Mouse (Mus musculus) forebrain, embryonic 16.5 days (tissue): Measurements from ENCODE around the gene Tekt5. TPM values are rescaled to one million over a fixed set of nuclear protein-coding genes. Genes with fewer than 3 reads are reported as not detected.

Experiments
- ATAC-seq: fragments of 200-750 bp; cut with Nextera tagmentation; 2 replicates; pipeline ENCODE4 v1.8.0; 2017; ENCODE audit warnings: mild to moderate bottlenecking, moderate library complexity
- H3K27ac ChIP-seq: fragments of 300-500 bp; sonication (generic); 2 replicates; pipeline ENCODE4 v1.5.1; 2014; ENCODE audit warnings: low read length, control low read depth
- H3K27me3 ChIP-seq: fragments of 300-500 bp; sonication (generic); replicated peaks from 2 replicates; pipeline ENCODE4 v1.6.1; 2014; ENCODE audit warnings: low read length; ENCODE audit not compliant: control insufficient read depth, insufficient read depth
- H3K36me3 ChIP-seq: fragments of 300-500 bp; sonication (generic); 2 replicates; pipeline ENCODE4 v1.6.1; 2014; ENCODE audit not compliant: control insufficient read depth, insufficient read depth
- H3K4me1 ChIP-seq: fragments of 300-500 bp; sonication (generic); replicated peaks from 2 replicates; pipeline ENCODE4 v1.6.1; 2014; ENCODE audit warnings: low read length; ENCODE audit not compliant: control insufficient read depth, insufficient read depth
- H3K4me2 ChIP-seq: fragments of 300-500 bp; sonication (generic); 2 replicates; pipeline ENCODE4 v1.6.1; 2014; ENCODE audit warnings: mild to moderate bottlenecking, low read length, control low read depth
- H3K4me3 ChIP-seq: fragments of 300-500 bp; sonication (generic); replicated peaks from 2 replicates; pipeline ENCODE4 v1.5.1; 2014; ENCODE audit warnings: mild to moderate bottlenecking, low read length, control low read depth
- H3K9ac ChIP-seq: fragments of 300-500 bp; sonication (generic); replicated peaks from 2 replicates; pipeline ENCODE4 v1.6.1; 2014; ENCODE audit warnings: low read depth, low read length, control low read depth
- H3K9me3 ChIP-seq: fragments of 300-500 bp; sonication (generic); 2 replicates; pipeline ENCODE4 v1.6.1; 2016; ENCODE audit warnings: low read length; ENCODE audit not compliant: control insufficient read depth
- WGBS: fragments of 180-500 bp; shearing (Covaris S2); extraction: QIAGEN DNeasy Blood & Tissue Kit; methylation state at CpG from one replicate; pipeline ENCODE4 v1.1.7; 2014; 5-methylcytosine and 5-hydroxymethylcytosine counted together
- polyA plus RNA-seq: library from polyadenylated mRNA; unstranded; fragments of >200 nt; fragmentation: Nextera tagmentation; extraction: Ambion mirVana; gene quantifications from 2 replicates; pipeline ENCODE4 v1.2.1, GENCODE M21; 2015

The Tekt5 gene
- polyA plus RNA-seq, 1 experiment from 2014 or later, result 4.1 TPM

GRCm38 (mm10) chr16:10349876-10350275 is 45.4 kb downstream of the Tekt5 start:
- Histone ChIP-seq H3K27ac (no peak overlapping the region), H3K9me3 (no peaks in the 10 kb centered on the region), H3K4me1 (0 out of 2 replicates have a peak, but pooled peaks cover 2% of the 10 kb centered on the region), H3K4me3 (no peak overlapping the region), H3K36me3 (no peaks in the 10 kb centered on the region), H3K4me2 (no peak overlapping the region), H3K27me3 (no peaks in the 10 kb centered on the region), H3K9ac (no peak overlapping the region)
- 83% methylated on average over 10 of the region's 10 CpGs for WGBS
- peak; percentile 47; the same call in 1 of the 2 replicates for ATAC-seq

DNA sequence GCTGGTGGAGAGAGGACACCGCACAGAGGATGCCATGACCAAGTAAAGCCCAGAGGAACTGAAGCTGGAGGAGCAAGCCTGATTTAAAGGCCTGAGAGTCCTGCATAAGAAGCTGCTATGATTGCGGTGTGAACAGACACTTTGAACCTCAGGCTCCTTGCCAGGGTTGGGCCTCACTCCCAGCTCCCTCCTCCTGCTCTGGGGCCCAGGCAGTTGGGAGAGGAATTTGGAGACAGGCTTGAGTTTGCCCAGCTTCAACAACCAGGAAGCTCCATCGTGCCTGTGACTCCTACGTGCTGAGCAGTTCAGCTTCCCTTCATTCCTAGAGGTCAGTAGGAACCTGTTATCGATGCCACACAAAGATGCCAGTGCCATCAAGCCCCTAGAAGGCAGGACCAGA is 45.9 kb downstream of the Tekt5 start:
- H3K4me3 ChIP-seq, result no peak overlapping the region
- H3K27ac ChIP-seq, result no peak overlapping the region
- no peaks in the 10 kb centered on the region for H3K27me3 ChIP-seq
- H3K9me3 ChIP-seq, result no peaks in the 10 kb centered on the region
- no peak overlapping the region for H3K9ac ChIP-seq
- ATAC-seq, result no peak
- no peaks in the 10 kb centered on the region for H3K36me3 ChIP-seq
- WGBS, result 75% methylated on average over 5 of the region's 5 CpGs
- H3K4me1 ChIP-seq, result 0 out of 2 replicates have a peak, but pooled peaks cover 2% of the 10 kb centered on the region
- H3K4me2 ChIP-seq, result no peak overlapping the region

GRCm38 (mm10) chr16:10347551-10347950 is 47.7 kb downstream of the Tekt5 start:
- H3K9me3 ChIP-seq, result no peaks in the 10 kb centered on the region
- no peak for ATAC-seq
- 0 out of 2 replicates have a peak, but pooled peaks cover 2% of the 10 kb centered on the region for H3K4me1 ChIP-seq
- no peak overlapping the region for H3K4me2 ChIP-seq
- H3K27ac ChIP-seq, result no peak overlapping the region
- no peak overlapping the region for H3K4me3 ChIP-seq
- H3K36me3 ChIP-seq, result no peaks in the 10 kb centered on the region
- no peaks in the 10 kb centered on the region for H3K27me3 ChIP-seq
- 84% methylated on average over 7 of the region's 7 CpGs for WGBS
- no peak overlapping the region for H3K9ac ChIP-seq

GRCm38 (mm10) chr16:10341110-10341509 is 54.2 kb downstream of the Tekt5 start:
- H3K4me1 ChIP-seq, result peaks cover 2% of the 10 kb centered on the region; the same call in 1 of the 2 replicates
- H3K27me3 ChIP-seq, result no peaks in the 10 kb centered on the region
- no peak overlapping the region for H3K4me3 ChIP-seq
- no peak for ATAC-seq
- no peak overlapping the region for H3K4me2 ChIP-seq
- WGBS, result 78% methylated on average over 4 of the region's 4 CpGs
- no peaks in the 10 kb centered on the region for H3K9me3 ChIP-seq
- no peaks in the 10 kb centered on the region for H3K36me3 ChIP-seq
- H3K27ac ChIP-seq, result no peak overlapping the region
- H3K9ac ChIP-seq, result no peak overlapping the region

GRCm38 (mm10) chr16:10339930-10340329 is 55.4 kb downstream of the Tekt5 start:
- no peaks in the 10 kb centered on the region for H3K36me3 ChIP-seq
- 88% methylated on average over 10 of the region's 10 CpGs for WGBS
- H3K27me3 ChIP-seq, result no peaks in the 10 kb centered on the region
- peaks cover 2% of the 10 kb centered on the region; the same call in 1 of the 2 replicates for H3K4me1 ChIP-seq
- no peak for ATAC-seq
- no peak overlapping the region for H3K4me2 ChIP-seq
- H3K9me3 ChIP-seq, result no peaks in the 10 kb centered on the region
- no peak overlapping the region for H3K4me3 ChIP-seq
- no peak overlapping the region for H3K9ac ChIP-seq
- H3K27ac ChIP-seq, result no peak overlapping the region

DNA sequence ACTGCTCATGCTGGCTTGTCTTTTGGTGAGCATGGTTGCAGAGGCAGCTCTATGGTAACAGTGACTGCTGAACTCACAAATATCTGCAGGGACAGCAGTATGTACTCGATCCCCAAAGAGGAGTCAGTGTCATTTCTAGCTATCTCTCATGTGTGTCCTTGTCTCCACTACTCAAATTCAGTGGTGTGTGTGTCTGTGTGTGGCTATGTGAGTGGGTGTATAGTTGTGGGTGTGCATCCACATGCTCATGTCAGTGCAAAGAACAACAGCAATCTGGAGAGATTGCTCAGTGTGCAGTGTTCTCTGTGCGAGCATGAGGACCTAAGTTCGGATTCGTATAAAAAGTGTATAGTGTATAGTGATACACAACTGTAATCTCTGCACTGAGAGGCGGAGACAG is 56.7 kb downstream of the Tekt5 start:
- ATAC-seq, result no peak
- Histone ChIP-seq H3K27me3 (no peaks in the 10 kb centered on the region), H3K4me3 (no peak overlapping the region), H3K27ac (no peak overlapping the region), H3K36me3 (no peaks in the 10 kb centered on the region), H3K9me3 (no peaks in the 10 kb centered on the region), H3K9ac (no peak overlapping the region), H3K4me1 (peaks cover 2% of the 10 kb centered on the region; the same call in 1 of the 2 replicates), H3K4me2 (no peak overlapping the region)
- WGBS, result 95% methylated on average over 5 of the region's 5 CpGs

- no peaks in the 10 kb centered on the region for H3K9me3 ChIP-seq
- H3K27me3 ChIP-seq, result no peaks in the 10 kb centered on the region
- no peak overlapping the region for H3K9ac ChIP-seq
- no peak overlapping the region for H3K4me3 ChIP-seq
- WGBS, result 85% methylated on average over 13 of the region's 13 CpGs
- peaks cover 2% of the 10 kb centered on the region; the same call in 1 of the 2 replicates for H3K4me1 ChIP-seq
- H3K4me2 ChIP-seq, result no peak overlapping the region
- no peaks in the 10 kb centered on the region for H3K36me3 ChIP-seq
- ATAC-seq, result no peak
- no peak overlapping the region for H3K27ac ChIP-seq
Measured at GRCm38 (mm10) chr16:10337422-10338197, 57.7 kb downstream of the Tekt5 start.

- ATAC-seq, result no peak
- peaks cover under 1% of the 10 kb centered on the region; the same call in 1 of the 2 replicates for H3K4me1 ChIP-seq
Measured at GRCm38 (mm10) chr16:10336454-10337421, 58.6 kb downstream of the Tekt5 start.

DNA sequence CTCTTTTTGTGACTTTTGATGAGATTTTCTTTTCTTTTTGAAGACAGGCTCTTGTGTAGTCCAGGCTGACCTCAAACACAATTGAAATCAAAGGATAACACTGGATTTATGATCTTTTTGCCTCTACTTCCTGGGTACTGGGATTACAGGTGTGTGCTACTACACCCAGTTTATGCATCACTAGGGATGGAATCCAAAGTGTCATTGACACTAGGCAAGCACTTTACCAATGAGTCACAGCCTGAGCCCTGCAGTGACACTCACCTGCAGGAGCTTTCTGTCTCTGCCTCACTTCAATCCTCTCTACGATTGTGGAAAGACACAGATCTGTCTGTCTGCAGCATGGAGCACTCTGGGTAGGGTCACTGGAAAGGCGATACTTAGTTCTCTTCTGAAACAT is 59.3 kb downstream of the Tekt5 start:
- WGBS, result 93% methylated on average over 2 of the region's 2 CpGs
- H3K4me2 ChIP-seq, result no peak overlapping the region

More at GRCm38 (mm10) chr16:10336454-10337421, 58.6 kb downstream of the Tekt5 start:
- no peak overlapping the region for H3K4me3 ChIP-seq
- WGBS, result 90% methylated on average over 19 of the region's 19 CpGs
- H3K27ac ChIP-seq, result no peak overlapping the region
- H3K9me3 ChIP-seq, result no peaks in the 10 kb centered on the region
- no peaks in the 10 kb centered on the region for H3K36me3 ChIP-seq
- H3K27me3 ChIP-seq, result no peaks in the 10 kb centered on the region
- no peak overlapping the region for H3K9ac ChIP-seq
- H3K4me2 ChIP-seq, result no peak overlapping the region

More for the DNA sequence above, 59.3 kb downstream of the Tekt5 start:
- no peak overlapping the region for H3K9ac ChIP-seq
- no peak for ATAC-seq
- H3K36me3 ChIP-seq, result no peaks in the 10 kb centered on the region
- no peaks in the 10 kb centered on the region for H3K4me1 ChIP-seq
- no peaks in the 10 kb centered on the region for H3K27me3 ChIP-seq
- no peak overlapping the region for H3K4me3 ChIP-seq
- no peaks in the 10 kb centered on the region for H3K9me3 ChIP-seq
- H3K27ac ChIP-seq, result no peak overlapping the region
